Mouse (Mus musculus) adrenal gland, postnatal 36 days (tissue): ENCODE results near the gene Trpv6. TPM values are rescaled to one million over a fixed set of nuclear protein-coding genes. Genes with fewer than 3 reads are reported as not detected.

Experiments used
- DNase-seq, 2 experiments: peaks; one replicate each; pipeline ENCODE4 v3.0.0; 2021; ENCODE audit warnings: mixed read lengths in 1 of 2
- long read RNA-seq, 2 experiments: library from polyadenylated mRNA; stranded (forward); transcript quantifications; one replicate each; pipeline ENCODE4 v2.0.0; 2021; ENCODE audit warnings: borderline sequencing depth in 2 of 2
- total RNA-seq, 2 experiments: library from RNA; stranded (reverse); gene quantifications; 2 replicates each; pipeline ENCODE4 v1.2.3; 2021

Trpv6 gene
- not detected for total RNA-seq
- long read RNA-seq, experiment 1 = 0 reads
- long read RNA-seq, experiment 2 = 0 reads

DNA sequence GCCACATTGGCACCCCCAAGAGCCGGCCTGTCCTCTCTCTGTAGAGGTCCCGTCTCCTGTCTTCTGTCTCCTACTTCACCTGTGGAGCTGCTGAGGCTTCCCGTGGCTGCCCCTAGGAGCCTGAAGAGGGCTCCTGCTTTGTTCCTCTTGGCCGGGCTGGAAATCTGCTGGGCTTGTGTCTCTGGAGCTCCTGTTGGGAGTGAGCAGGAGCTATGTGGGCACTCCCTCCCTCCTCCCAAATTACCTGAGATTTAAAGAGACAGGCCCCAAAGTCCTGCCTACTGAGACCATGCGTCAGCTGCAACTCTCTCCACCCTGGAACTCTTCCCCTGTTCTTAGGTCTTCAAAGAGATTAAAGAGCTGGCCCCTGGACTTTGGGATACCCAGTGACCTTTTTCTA is at the start of gene Trpv6:
Gene Trpv6 (minus strand): TSS at position 228 of the 400 bp plus-strand sequence.
- DNase-seq = no peak

GRCm38 (mm10) chr6:41685596-41685995 is 49.4 kb upstream of the Trpv6 start:
- no peak for DNase-seq

DNA sequence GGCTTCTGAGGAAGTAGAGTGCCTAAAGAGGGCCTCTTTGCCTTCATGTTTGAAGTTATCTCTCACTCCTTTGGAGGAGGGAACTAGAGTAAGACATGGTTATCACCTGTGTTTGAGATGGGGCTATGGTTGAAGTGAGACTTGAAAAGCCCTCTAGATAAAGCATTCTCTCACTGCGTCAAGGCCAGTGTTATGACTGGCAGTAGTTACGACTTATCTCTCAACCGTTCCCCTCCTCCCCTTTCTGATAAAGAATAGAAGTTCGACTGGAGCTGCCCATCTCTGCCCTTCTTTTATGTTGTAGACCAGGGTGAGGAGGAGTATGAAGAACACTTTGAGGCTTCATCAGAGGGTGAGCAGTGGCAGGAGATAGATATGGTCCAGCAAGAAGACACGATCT is 48.7 kb upstream of the Trpv6 start:
- no peak for DNase-seq

GRCm38 (mm10) chr6:41684131-41684530 is 47.9 kb upstream of the Trpv6 start, which contains the start of gene Llcfc1:
Gene Llcfc1 (plus strand): TSS chr6:41684431.
- no peak for DNase-seq

DNA sequence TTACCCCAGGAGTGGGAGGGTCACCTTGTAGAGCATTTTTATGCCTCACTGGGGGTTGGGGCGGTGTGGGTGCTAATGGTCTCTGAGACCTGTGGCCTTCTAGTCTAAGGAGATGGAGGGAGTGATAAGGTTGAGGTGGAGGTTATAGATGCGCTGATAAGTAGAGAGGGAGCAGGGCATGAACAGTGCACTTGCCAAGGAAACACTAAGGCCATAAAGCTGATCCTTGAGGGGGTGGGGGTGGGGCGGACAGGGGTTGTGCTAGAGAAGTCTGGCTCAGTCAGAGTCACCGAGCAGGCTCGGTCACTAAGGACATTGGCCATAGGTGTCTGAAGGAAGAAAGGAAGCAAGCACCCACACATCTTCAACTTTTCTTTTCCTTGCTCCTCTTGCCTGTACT is 45.5 kb upstream of the Trpv6 start:
- no peak for DNase-seq

- DNase-seq = no peak
Measured at GRCm38 (mm10) chr6:41680669-41681068, 44.5 kb upstream of the Trpv6 start, which contains the start of gene Trpv5. Gene Trpv5 (minus strand): TSS chr6:41680769.

DNA sequence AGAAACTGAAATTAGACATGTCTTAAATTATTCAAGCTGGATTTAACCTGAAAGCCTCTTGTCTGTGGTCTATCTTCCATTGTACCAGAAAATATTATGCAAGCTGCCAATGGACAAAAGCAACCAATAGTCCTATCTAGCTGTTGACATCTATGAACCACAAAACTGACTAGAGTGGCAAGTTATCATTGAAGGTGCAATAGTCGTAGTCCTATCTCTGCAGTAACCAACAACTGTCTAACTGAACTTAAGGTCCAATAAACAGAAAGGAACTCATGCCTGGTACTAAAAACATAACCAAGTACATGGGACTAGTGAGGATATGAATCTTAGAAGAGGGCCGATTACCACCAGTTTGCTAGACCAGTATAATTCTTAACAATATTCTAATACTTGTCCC is 40.3 kb upstream of the Trpv6 start:
- DNase-seq = no peak

- DNase-seq = peak in 1 of 2 experiments; percentile 2
Measured at GRCm38 (mm10) chr6:41662320-41662719, 26.1 kb upstream of the Trpv6 start.

GRCm38 (mm10) chr6:41658487-41658886 is 22.3 kb upstream of the Trpv6 start:
- DNase-seq = no peak

- no peak for DNase-seq
Measured at GRCm38 (mm10) chr6:41654648-41655047, 18.4 kb upstream of the Trpv6 start.

DNA sequence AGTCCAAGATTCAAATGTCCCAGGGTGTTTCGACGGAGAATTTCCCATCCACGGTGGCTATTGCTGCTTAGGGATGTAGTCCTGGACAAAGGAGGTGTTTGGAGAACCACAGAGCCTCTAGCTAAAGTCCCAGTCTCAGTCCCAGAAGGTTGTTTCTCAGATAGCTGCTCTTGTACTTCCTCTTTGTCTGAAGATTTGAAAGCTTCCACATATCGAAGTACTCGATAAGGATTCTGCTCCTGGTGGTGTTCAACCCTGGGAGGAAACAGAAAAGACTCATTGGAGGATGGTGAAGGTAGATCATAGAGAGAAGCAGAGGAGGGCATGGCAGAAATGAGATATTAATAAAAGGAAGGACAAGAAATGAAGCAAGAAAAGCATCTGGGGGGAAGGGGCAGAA is 17.0 kb upstream of the Trpv6 start:
- no peak for DNase-seq

DNA sequence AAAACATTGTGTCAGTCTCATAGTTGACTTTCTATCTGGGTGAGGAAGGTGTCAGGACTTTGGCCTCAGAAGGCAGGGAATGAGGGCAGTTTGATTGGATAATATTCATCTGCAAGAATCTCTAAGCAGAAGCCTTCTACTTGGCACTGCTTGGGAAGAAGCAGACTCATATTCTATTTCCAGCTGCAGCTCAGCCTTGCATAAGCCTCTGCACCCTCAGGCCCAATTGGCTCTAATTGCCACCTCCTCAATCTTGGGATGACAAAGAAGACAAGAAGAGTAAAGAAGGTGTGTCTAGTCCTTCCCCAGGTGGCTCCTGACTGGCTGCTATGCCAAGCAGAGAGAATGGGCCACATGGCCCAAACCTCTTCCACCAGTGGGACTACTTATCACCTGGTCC is 10.5 kb upstream of the Trpv6 start:
- no peak for DNase-seq

DNA sequence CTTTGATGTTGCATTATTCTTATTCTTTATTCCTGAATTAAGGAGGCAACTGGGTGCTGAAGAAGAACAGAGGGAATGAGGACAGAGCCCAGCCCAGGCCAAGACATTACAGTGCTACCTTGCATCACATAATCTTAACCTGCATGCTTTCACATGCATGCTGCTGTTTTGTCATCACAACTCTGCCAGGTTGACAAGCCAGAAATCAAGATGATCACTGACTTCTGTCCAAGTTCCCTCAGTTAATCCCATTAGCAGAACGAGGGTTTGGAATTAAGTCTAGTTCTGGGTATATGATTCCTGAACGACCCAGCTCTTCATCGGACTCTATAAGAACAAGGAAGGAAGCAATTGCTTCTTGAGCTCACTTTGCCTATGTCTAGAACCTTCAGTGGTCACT is 10.0 kb upstream of the Trpv6 start:
- DNase-seq = no peak

GRCm38 (mm10) chr6:41643227-41643626 is 7.0 kb upstream of the Trpv6 start:
- DNase-seq = no peak

DNA sequence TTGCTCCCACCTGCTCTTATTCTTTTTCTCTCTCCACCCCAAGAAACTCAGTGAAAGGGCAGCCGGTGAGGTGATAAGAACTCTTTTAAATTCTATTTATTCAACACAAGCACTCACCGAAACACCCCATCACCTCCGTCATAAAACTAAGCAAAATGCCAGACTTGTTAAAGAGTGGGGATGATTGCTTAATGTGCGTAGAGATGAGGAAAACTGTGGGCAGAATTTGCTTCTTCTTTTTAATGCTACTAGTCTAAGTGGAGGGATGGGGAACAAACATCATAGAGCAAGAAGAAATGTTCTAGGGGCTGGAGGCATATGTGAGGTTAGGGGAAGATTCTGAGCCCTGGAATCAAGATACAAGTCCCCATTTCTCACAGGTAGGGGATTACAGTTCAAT is 6.6 kb upstream of the Trpv6 start:
- no peak for DNase-seq

DNA sequence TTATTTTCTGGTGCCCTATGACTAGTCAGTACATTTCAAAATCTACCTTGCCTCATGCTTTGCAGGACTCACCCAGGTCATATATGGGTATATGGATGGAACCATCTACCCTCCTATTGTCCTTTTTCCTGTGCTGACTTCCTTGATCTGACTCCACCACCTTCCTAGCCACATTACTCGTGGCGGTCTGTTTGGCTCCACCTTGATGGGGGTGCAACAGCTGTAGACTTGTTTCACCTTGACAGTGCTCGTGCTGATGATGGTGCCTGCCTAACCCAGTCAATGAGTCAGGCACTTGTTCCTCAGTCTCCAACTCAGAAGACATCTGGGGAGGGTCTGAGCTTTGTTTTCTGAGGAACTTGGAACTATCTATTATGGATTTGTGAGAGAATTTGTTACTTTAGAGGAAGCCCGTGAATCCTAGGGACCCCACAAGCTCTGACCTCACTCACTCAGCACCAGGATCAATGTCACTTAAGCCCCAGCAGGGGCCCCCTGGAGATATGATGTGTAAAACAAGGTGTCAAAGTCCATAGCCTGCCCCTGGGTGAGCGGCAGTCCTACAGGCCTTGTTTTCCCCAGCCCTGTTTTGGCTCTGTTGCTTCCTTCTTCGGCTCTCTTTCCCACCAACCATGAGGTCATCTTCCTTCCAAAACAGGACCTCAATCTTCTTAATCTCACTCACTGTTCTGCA is 5.1 kb upstream of the Trpv6 start:
- DNase-seq = no peak

GRCm38 (mm10) chr6:41640449-41640848 is 4.2 kb upstream of the Trpv6 start:
- no peak for DNase-seq

DNA sequence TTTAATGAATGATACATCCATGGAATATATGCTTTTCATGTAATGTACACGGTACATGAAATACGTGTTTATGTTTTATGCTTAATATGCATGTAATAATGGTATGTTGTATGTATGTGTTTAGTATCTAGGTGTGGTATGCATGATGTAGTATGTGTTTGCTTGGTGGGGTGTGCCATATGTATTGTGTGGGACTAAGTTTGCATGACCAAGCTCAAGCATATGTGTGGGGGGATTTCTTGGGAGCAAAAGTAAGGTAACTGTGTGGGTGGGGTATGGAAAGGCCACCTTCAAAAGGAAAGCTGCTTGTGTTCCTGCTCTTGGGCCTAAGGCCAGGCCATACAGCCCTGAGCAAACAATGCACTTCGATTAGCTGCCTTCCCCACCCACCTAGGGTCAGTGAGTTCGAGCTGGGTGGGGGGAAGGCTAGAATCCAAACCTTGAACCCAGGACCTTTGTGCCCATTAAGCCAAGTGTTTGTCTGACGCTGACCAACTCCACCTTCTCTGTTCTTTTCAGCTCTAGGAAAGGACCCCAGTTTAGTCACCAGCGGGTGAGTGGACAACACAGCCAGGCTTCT is 1.8 kb upstream of the Trpv6 start:
- no peak for DNase-seq

- no peak for DNase-seq
Measured at GRCm38 (mm10) chr6:41637393-41637792, 1.2 kb upstream of the Trpv6 start.

GRCm38 (mm10) chr6:41635211-41635610 is 994 bp downstream of the Trpv6 start:
- DNase-seq = no peak

DNA sequence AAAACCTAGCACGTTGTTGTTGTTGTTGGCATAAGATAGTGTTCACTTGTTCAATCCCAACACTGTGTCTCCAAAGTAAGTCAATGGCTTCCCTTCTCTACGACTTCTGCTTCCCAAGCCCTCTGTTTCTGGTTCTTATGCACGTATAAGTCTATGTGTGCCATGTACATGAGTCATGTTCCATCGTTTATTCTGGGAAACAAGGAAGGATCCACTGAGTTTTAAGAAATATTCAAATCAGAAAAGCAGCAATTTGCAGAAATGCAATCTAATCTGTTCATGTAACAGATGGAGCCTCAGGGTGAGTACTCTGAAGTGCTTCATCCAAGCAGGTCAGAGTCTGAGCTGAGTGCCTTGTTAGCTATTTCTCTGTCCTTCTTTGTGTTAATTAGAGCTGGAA is 4.7 kb downstream of the Trpv6 start:
- DNase-seq = no peak

DNA sequence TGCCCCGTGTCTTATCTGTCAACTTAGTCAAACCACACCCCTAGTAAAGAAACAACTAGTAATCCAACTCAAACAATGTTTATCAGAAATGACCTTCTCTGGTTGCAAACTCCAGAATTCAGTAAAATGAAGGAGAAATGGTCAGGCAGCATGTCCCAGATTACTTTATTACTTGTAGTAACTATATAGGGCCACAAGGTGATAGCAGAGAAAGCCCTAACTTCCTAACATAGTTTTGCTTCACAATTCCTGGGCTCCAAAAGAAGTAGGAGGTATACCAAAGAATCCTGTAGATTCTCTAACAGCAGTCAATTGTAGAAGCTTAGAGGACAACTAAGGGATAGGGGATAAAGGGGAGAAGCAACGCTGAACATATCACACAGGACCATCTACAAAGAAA is 5.4 kb downstream of the Trpv6 start:
- DNase-seq = no peak

DNA sequence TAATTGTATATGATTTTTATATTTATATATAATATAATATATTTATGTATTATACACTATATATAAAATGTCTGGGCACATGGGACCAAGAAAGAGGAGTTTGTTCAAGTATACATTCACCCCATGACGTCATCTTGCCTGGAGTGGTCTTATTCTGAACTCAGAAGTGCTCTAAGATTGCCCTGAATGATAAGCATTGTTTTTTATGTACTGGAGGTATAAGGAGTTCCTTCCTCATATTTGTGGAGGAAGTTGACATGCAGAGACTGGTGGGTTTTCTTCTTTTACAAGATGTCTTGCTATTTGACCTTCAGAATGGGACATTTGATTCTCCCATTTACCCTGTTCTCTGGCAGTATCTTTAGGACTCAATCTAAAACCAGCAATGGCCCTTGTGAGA is 8.0 kb downstream of the Trpv6 start:
- no peak for DNase-seq

DNA sequence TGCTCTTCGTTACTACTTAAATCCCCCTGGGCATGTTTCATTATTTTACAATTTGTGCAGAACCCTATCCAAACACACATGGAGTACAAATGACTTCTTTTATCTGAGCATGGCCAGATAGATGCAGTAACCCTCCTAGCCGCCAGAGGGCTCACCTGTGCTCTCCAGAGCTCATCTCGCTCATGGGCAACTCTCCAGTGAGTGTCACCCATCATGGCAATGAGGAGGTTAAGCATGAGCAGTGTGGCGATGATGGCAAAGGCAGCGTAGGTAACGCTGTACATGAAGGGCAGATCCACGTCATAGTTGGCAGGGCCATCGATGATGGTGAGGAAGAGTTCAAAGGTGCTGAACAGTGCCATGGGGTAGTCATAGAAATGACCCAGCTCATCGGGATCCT is 13.5 kb downstream of the Trpv6 start:
- no peak for DNase-seq
